Mouse (Mus musculus): ENCODE results near the gene Dtx1.

Dtx1 gene

DNA sequence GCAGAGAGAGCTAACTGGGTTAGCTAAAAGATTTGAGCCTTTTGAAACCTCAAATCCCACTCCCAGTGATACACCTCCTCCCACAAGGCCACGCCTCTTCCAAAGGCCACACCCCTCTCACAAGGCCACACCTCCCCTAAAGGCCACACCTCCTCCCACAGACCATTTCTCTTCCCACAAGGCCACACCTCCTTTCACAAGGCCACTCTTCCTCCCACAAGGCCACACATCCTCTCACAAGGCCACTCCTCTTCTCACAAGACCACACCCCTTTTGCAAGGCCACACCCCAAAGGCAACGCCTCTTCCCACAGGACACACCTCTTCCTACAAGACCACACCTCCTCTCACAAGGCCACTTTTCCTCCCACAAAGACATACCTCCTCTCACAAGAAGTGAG is 34.2 kb downstream of the Dtx1 start:
- DNase-seq (ENCODE audit: low spot score), result peak; percentile 52

DNA sequence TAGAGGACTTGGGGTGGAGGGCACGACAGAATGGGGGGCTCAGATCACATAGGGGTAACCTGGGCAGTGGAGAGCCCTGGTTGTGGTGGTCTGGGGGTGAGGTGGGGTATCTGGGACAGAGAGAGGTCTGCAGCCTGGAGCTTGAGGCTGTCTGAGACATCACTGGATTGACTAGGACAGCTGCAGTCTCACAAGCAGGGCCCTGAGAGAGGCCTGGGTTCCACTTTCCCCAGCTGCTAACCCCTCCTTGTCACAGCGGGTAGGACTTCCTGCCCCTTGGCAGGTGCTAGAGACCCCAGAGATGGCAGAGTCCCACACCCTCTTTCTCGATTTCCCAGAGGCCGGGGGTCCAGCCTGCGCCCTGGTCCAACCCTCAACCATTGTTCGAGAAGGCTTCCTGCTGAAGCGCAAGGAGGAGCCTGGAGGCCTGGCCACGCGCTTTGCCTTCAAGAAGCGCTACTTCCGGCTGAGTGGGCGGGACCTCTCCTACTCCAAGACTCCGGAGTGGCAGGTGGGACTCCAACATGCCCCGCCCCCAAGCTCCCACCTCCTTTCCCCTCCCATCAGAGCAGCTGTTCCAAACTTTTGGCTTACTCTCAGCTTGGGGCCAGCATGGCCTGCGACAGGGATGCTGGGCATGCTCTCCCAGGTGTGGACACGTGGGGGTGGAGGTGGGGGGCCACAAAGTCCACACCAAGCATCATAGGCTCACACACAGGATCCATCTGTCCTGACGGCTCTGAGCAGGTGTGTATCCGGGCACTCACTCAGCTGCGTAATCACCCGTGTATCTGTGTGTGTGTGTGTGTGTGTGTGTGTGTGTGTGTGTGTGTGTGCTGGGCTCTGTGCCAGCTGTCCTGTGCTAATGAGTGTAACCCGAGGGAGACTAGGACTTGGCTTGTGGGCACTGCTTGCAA is 37.2 kb downstream of the Dtx1 start:
- peak; percentile 74 for DNase-seq (ENCODE audit: low spot score)

DNA sequence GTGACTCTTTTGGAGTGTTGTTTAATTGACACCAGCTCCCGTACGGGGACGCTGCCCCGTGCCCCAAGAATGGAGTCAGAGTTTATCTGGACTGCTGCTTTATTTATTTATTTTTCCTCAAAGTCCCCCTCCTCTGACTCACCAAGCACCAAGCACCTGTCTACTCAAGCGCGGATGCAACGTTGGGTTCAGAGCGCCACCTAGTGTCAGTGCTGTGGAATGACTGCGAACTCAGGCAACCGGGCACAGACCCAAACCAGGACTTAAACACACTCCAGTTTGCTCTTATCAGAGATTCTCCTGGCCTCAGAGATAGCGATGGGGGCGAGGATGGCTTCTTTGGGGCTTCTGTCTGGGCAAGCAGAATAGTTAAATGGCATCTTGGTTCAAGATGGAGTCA is 38.1 kb downstream of the Dtx1 start:
- peak; percentile 81 for DNase-seq (ENCODE audit: low spot score)

DNA sequence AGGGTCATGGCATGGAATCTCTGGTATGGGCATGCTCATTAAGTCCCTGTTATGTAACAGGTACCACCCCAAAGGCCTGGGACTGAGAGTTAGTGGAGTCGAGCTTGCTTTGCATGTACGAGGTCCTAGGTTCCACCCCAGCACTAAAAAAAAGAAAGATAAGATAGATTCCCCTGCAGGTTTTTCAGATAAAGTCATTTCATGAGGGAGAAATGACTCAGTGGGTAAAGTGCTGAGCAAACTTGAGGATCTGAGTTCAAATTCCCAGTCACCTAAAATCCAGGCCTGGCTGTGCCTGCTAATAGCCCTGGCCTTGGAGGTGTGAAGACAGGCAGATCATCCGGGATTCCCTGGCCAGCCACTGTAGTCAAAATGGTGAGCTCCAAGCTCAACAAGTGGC is 39.9 kb downstream of the Dtx1 start:
- no peak for DNase-seq (ENCODE audit: low spot score)

DNA sequence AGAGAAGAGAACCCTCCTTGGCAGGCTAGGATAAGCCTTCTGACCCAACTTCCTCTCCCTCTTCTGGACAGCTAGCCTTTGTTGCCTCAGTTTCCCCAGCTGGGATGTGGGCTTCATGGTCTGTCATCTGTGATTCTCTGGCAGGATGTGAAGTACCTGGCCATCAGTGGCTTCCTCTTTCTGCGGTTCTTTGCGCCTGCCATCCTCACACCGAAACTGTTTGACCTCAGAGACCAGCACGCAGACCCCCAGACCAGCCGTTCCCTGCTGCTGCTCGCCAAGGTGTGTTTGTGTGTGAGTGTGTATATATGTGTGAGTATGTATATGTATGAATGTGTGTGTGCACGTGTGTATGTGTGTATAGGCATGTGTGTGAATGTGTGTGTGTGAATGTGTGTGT is 41.6 kb downstream of the Dtx1 start:
- no peak for DNase-seq (ENCODE audit: low spot score)

DNA sequence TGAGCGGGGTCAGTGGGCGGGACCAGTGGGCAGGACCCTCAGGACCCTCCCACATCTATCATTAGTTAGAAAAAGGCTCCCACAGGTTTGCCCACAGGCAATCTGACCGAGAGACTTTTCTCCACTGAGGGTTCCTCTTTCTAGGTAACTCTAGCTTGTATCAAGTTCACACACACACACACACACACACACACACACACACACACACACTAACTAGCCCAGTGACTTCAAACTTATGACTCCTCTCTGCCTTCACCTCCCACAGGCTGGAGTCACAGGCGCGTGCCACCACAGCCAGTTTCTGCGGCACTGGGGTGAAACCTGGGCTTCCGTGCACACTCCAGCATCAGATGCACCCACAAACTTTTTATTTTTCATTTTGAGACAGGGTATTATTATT is 43.0 kb downstream of the Dtx1 start:
- no peak for DNase-seq (ENCODE audit: low spot score)

DNA sequence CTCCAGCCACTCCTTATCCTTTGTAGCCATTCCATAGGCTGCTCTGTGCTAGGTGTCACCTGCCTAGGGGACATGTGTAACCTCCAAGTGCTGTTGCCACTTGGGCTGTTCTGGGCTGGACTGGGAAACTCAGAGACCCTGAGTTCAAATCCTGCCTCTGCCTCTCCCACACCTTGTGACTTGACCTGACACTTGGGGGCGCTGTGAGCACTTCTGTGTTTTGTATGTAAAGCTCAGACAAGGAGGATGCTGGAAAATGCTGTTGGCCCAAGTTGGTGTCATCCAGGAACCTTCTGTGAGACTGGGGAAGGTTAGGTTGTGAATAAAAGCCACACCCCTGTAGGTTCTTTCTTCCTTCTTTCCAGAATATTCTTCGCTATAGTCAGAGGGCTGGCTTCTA is 46.8 kb downstream of the Dtx1 start:
- no peak for DNase-seq (ENCODE audit: low spot score)

DNA sequence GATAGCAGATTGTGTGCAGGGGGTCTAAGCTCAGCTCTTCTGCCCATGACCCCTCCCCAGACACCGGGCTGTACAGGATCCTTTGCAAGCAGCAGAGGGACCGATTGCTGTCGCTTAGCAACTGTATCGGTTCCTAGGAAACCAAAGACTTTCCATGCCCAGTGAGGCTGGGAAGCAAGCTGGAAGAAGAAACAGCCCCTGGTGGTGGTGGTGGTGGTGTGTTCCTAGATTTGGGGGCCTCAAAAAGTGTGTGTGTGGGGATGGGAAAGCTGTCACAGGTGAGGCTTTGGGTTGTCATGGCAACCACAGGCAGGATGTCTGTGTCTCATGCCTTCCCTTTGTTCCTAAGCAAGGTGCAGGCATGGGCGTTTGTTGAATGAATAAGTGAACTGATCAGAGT is 50.9 kb downstream of the Dtx1 start:
- no peak for DNase-seq (ENCODE audit: low spot score)

DNA sequence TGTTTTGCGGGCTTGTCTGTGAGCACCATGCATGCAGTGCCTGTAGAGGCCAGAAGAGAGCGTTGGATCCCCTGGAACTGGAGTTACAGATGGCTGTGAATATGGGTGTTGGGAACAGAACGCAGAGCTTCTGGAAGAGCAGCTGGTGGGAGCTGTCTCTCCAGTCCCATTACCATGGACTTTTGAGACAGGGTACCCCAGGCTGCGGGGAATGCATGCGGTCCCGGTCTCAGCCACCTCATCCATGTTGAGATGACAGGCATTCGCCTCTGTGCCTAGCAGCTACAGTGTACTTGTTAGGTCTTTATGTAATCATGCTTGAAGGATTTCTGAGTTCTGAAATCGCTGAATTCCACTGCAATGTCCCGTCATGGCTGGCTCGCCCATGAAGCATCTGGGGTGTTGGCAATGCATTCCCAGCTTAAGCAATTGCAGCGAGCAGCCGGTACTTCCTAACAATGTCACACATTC is 55.4 kb downstream of the Dtx1 start:
- no peak for DNase-seq (ENCODE audit: low spot score)

DNA sequence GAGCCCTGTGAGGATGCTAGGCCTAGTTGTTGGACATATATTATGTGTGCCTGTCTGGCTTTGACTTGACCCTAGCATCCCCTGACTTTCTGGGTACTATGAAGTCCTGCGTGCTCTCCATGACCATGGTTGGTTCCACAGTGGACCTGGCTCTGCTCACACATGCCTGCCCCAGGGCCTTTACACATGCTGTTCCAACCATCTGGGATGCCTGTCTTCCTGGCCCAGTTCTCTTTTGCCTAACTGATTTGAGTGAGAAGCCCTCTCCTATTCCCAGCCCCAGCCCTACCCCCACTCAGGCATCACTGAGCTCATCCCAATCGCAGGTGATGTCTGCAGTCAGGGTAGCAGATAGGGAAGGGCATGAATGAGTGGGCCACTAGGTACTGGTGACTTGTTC is 57.9 kb downstream of the Dtx1 start:
- DNase-seq (ENCODE audit: low spot score), result no peak

DNA sequence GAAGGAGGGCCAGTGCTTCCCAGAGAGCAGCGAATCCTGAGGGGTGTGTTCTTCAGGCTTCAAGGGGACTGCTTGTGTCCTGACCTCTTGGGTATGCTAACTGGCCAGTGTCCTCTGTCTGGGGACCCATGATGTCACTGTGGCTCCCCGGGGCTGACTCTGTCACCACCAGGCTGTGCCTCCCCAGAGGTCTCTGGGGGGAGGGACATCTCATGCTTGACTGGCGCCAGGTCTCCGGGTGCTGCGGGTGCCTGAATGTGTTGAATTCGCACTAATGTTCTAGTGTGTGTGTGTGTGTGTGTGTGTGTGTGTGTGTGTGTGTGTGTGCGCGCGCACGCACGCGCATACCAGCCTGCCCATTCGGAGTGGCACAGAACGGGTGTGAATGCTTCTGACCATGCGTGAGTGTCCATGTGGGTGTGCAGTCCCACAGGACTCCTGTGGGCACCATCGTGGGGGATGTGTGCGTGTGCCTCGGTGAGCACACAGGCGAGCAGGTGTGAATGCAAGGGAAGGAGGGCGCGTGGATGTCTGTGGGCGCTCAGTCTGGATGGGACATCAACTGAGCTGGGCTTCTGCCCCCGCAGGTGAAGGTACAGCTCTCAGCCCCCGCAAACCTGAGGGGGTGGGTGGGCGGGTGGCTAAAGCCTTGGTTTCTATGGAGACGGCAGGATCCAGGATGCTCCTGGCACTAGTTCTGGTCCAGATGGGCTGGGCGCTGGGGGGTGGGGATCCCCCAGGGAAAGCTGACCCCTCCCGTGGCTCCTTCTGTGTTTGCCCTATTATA is 58.6 kb downstream of the Dtx1 start:
- no peak for DNase-seq (ENCODE audit: low spot score)

DNA sequence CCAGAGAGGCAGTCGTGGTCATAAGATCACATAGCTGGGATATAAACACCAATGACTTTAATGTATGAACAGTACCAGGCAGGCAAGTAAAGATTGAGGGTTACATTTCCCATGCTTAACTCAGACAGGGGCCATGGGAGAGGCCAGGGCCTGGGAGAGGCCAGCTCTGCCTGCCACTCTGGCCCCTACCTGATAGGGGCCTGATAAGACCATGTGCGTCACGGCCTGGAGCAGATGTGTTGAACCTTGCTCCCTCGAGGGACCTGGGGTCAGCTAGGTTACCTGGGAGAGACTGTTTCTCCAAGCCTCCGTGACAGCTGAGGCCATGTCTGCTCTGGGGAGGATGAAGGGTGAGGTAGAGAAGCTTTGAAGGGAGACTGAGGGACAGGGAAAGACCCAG is 60.5 kb downstream of the Dtx1 start:
- DNase-seq (ENCODE audit: low spot score), result no peak

DNA sequence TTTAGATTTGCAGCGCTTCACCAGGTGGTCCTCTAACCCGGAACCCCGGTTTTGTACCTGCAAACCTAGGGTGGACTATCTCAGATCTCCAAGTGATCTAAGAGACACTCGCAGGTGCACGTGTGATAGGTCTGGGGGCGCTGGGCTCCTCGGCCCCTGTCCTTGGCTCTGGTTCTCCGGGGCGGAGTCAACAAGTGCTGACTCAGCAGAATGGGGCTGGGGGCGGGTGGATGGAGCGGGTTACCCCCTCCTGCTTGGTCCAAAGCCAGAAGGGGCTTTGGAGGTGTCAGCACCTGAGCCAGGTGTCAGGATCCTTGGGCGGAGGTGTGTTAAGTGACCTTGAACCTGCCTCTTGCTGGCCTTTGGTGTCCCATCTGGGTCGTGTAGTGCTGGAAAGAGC is 61.8 kb downstream of the Dtx1 start:
- DNase-seq (ENCODE audit: low spot score), result no peak

DNA sequence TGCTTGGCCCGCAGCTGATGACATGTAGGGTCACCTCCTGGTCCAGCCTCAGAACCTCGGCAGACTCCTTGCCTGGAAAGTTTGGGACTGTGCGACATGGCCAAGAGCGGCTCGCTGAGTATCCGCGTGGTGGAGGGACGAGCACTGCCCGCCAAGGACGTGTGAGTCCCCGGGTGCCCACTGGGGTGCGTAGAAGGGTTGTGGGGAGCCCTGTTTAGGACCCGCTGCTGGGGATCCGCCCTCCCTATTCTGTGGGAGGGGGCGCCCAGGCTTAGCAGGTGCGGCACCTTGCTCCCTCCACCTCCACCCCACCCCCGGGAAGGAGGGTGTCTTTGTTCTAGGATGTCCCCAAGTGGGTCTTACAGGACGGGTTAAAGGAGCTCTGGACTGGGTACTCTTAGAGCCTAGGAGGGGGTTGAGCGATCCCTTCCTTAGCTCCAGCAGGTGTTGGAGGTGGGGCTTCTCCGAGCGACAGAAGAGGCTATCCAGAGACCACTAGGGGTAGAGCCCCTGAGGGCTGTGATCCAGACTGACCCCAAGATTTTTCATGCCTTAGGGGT is 62.3 kb downstream of the Dtx1 start:
- DNase-seq (ENCODE audit: low spot score), result peak; percentile 48

DNA sequence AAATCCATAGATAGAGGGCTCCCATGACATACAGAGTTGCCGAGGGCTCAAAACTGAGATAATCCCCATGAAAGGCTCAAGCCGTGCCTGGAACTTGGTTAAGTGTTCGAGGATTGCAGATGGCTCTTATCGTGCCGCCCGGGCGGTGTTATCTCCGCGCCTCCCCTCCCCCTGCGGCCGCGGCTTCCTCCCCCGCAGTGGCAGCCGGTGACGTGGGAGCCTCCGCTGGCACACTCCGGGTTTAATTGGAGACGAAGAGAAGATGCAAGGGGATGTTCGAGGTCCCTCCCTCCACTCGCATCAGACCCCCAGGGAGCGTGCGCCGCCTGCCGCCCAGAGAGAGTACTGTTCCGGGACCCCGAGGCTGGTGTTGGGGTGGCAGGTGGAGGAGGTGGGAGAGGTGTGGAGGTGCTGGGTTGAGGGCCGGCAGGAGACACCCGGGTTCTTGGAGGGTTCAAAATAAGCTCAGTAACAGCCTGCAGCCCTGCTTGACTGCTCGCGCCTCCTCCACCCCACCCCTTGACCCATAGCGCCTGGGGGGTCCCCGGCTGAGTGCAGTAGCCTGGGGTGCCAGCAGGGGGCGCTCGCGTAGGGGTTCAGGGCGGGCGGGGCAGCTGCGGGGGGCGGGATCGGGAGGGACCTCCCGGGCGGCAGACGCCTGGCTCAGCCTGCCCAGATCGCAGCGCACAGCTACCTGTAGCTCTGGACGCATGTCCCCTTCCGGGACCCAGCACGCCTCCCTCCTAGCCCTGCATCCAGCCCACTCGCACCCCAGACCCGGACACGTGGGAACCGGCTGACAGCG is 63.0 kb downstream of the Dtx1 start, which contains the start of gene Rasal1:
TSS of gene Rasal1 (plus strand) at position 244 of the 805 bp plus-strand sequence.
- DNase-seq (ENCODE audit: low spot score), result peak; percentile 57

DNA sequence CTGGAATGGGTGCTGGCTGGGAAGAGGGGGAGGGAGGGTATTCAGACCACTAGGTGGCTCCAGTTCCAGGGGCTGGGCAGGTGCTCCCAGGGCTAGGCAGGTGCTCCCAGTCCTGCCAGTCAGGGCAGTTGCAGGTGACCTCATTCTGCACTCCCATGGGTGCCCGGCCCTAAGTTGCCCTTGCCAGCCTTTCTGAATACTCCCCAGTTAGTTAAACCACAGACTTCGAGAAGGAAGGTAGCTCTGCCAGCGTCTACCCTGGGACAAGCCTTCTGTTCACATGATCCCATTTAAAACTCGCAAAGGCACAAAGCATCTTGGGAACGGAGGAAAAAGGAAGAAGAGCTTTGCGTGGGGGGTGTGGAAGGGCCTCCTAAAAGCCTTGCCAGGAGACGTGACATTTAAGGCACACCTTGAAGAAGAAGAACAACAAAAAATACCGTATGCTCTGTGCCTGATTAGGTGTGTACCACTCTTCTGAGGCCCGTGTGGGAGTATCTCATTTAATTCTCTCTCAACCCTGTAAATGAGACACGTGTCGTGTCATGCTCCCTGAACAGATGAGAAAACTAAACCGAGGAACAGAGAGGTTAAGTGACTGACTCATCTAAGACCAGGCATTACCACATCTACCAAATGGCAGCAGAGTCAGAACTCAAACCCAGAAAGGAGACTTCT is 63.8 kb downstream of the Dtx1 start:
- no peak for DNase-seq (ENCODE audit: low spot score)

DNA sequence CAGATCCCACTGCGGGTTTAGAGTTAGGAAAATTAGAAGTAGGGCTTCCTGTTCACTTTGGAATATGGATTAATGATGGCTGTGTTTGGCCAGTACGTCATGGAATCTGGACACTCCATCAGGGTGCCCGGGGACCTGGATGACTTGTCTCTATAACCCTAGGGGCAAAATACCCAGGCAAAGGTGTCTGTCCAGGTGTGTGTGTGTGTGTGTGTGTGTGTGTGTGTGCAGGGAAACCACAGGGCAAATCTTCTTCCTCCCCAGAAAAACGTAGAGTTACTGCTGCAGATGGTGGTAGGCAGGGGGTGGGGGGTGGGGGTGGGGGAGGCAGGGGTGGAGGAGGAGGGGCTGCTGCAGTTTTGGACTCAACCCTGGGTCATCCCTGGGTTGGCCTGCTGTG is 64.4 kb downstream of the Dtx1 start:
- no peak for DNase-seq (ENCODE audit: low spot score)

DNA sequence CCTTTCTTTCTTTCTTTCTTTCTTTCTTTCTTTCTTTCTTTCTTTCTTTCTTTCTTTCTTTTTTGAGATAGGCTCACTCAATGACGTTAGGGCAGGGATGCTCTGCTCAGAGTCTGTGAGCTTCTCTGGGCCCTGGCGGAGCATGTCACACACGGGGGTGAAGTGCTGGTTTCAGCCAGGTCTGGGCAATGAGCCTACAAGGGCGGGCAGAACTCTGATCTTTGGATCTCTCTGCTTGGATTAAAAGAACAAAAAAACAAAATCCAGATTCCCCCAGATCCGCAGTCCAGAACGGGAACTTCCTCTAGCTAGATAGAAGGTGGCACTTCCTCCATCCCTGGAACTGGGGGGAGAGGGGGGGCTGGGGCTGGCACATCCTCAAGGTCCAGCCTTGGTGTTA is 65.9 kb downstream of the Dtx1 start:
- no peak for DNase-seq (ENCODE audit: low spot score)

DNA sequence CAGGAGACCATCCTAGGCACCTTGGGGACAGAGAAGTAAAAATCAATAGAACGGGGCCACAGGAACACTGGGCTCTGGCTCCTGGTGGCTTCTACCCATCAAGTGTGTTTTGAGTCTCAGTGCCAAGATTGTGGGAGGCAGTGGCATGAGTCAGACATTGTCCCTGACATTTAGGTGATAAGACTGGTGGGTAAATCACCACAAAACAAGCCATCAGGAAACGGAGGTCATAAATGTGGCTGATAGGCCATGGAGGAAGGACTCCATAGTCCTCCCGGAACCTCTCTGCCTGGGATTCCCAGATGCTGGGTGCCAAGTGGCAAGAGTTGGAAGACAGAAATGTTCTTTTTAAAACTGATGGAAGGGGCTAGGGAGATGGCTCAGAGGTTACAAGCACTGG is 67.5 kb downstream of the Dtx1 start:
- DNase-seq (ENCODE audit: low spot score), result no peak

DNA sequence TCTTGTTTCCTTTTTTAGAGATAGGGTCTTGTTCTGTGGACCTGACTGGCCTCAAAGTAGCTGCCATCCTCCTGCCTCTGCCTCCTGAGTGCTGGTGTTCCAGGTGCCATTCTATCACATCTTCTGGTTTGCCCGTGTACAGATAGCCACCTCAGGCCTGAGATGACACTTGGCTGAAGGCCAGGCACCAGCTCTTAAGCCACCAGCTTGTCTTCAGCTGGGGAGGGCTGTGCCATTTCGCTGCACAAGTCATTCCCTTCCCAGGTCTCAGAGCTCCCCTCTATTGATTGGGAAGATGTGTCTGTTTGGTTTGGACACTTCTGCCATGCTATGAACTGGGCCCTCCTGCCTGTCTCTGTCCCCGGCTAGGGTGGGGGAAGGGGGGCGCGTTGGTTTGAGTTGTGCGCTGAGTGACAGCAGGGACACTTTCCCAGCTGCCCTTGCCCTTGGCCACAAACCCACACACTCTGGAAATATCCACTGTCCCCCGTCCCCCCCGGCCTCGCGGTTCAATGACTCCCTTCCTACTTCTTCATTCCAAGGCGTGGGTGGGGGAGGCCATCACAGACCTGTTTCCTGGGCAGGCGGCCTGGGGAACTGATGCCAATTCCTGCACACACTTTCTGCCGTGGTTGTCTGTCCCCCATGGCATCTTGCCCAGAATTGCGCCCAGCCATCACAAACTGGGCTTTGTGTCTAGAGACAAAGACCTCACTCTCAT is 68.2 kb downstream of the Dtx1 start:
- no peak for DNase-seq (ENCODE audit: low spot score)

DNA sequence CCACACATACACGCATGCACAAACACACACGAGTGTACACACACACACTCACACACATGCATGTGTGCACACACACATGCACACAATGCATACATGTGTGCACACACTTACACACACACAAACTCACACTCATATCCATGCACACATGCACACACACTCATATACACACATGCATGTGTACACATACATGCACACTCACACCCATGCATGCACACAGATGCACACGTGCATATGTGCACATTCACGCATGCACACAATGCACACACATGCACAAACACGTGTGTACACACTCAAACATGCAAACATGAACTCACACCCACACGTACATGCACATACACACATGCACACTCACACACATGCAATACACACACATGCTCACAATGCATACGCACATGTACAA is 71.6 kb downstream of the Dtx1 start:
- DNase-seq (ENCODE audit: low spot score), result no peak
